Mouse (Mus musculus) forebrain, embryonic 13.5 days (tissue): ENCODE measurements at regions not wholly inside any gene's neighbourhood (a gene's known extent, or its start where the extent isn't known, plus 50 kb on each side); places are given as distances from the start of the nearest gene placed in this dataset.

Source experiments
- ATAC-seq: fragments of 200-750 bp; cut with Nextera tagmentation; 2 replicates; pipeline ENCODE4 v1.8.0; 2017
- H3K27ac ChIP-seq: fragments of 300-500 bp; sonication (generic); 2 replicates; pipeline ENCODE4 v1.5.1; 2015; ENCODE audit warnings: inconsistent platforms, mild to moderate bottlenecking, moderate library complexity
- H3K27me3 ChIP-seq: fragments of 300-500 bp; sonication (generic); 2 replicates; pipeline ENCODE4 v1.6.1; 2015; ENCODE audit warnings: mild to moderate bottlenecking, inconsistent platforms
- H3K36me3 ChIP-seq: fragments of 300-500 bp; sonication (generic); 2 replicates; pipeline ENCODE4 v1.6.1; 2015; ENCODE audit warnings: mild to moderate bottlenecking, inconsistent platforms; ENCODE audit not compliant: poor library complexity, severe bottlenecking
- H3K4me1 ChIP-seq: fragments of 300-500 bp; sonication (generic); 2 replicates; pipeline ENCODE4 v1.6.1; 2015; ENCODE audit warnings: inconsistent platforms
- H3K4me2 ChIP-seq: fragments of 300-500 bp; sonication (generic); 2 replicates; pipeline ENCODE4 v1.6.1; 2015; ENCODE audit warnings: inconsistent platforms, mild to moderate bottlenecking, moderate library complexity
- H3K4me3 ChIP-seq: fragments of 300-500 bp; sonication (generic); 2 replicates; pipeline ENCODE4 v1.5.1; 2015; ENCODE audit warnings: mild to moderate bottlenecking, inconsistent platforms
- H3K9ac ChIP-seq: fragments of 300-500 bp; sonication (generic); 2 replicates; pipeline ENCODE4 v1.6.1; 2015; ENCODE audit warnings: mild to moderate bottlenecking, inconsistent platforms
- H3K9me3 ChIP-seq: fragments of 300-500 bp; sonication (generic); replicated peaks from 2 replicates; pipeline ENCODE4 v1.6.1; 2016; ENCODE audit warnings: inconsistent platforms
- WGBS: fragments of 180-500 bp; shearing (Covaris S2); methylation state at CpG from one replicate; pipeline ENCODE4 v1.1.7; 2015; 5-methylcytosine and 5-hydroxymethylcytosine counted together

DNA sequence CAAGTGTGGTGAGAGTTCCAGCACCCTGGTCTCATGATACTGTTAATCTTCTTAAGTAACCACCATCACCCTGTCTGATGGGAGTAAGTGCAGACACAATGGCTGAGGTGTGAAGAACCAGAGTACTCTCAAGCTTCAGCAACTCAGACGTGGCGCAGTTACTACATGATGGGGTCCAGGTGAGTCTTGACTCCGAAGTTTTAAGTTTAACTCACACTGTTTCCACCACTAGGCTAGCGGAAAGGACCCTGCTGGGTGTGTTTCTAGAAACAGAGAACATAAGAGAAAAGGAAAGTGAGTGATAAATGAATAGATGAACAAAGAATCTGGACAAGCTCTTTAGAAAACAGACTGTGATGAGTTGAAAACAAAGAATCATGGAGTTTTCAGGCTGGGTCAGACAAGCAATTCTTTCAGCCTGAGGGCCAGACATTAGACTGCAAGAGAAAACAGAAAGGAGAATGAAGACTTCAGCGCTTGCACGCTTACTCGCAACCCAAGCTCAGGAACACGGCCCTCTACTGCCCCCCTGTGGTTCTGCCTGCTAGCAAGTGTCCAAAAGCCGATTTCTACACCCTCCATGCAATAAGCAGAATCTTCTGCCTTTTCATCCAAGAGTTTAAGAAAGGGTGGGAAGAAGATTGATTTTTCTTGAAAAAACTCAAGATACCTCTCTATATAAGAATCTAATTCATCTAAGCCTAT lies 2593.6 kb upstream of the Gm6569 start:
- no peaks in the 10 kb centered on the region for H3K4me1 ChIP-seq
- no peaks in the 10 kb centered on the region for H3K27me3 ChIP-seq
- 36% methylated on average over 9 of the region's 9 CpGs for WGBS
- no peak overlapping the region for H3K9ac ChIP-seq
- no peak overlapping the region for H3K27ac ChIP-seq
- no peak overlapping the region for H3K4me2 ChIP-seq
- no peaks in the 10 kb centered on the region for H3K36me3 ChIP-seq
- peak; percentile 86 for ATAC-seq
- H3K4me3 ChIP-seq, result no peak overlapping the region
- no peaks in the 10 kb centered on the region for H3K9me3 ChIP-seq

DNA sequence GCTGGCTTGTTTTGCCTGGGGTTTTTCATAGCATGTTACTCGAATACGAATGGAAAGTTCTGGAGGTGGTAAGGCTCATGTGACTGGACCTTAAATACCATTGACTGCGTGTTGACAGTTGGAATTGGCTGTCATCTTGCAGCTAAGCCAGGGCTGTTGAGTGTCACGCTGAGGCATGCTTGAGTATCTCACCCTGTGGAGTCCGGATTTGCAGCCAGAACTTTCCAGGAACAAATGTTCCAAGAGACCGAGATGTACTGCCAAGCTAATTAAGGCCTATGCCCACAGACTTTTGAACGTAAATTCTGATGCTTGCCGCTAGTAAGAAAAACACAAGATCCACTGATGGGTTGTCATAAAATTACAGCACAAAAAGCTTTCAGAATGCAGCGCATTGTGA lies 2590.8 kb upstream of the Gm6569 start:
- ATAC-seq, result no peak; the same call in 1 of the 2 replicates
- no peaks in the 10 kb centered on the region for H3K4me1 ChIP-seq
- no peak overlapping the region for H3K27ac ChIP-seq
- H3K4me3 ChIP-seq, result no peak overlapping the region
- no peaks in the 10 kb centered on the region for H3K27me3 ChIP-seq
- H3K4me2 ChIP-seq, result no peak overlapping the region
- no peaks in the 10 kb centered on the region for H3K9me3 ChIP-seq
- H3K36me3 ChIP-seq, result no peaks in the 10 kb centered on the region
- WGBS, result 82% methylated on average over 9 of the region's 9 CpGs
- H3K9ac ChIP-seq, result no peak overlapping the region

DNA sequence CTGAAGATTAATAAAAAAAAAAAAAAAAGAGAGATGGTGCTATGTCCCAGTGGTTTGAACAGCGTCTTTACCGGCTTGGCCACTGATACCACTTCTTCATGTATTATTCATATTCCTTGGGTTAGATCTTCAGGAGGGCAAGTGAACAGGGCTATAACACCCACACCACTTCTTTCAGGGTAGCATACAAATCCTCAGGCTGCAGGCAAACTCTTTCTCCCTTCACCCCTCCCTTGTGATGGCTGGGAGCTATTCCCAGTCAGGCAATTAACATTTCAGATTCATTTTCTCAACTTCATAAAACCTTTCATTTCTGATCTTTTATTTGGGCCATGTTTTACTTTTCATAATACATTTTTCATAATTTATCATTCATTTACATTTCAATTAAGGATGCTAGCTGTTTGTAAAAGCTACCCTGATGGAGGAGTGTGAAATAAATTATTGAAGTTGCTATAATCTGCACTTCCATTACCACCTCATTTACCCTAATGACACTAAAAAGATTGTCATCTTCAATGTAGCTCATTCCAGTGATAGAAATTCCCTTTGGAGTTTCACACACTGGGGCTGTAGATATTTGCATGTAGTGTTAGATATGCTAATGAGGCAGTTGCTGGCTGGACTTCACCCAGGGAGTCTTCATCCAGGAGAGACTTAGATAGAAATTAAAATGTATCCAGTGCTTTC lies 2558.3 kb upstream of the Gm6569 start:
- no peak overlapping the region for H3K4me3 ChIP-seq
- 79% methylated on average over 2 of the region's 2 CpGs for WGBS
- no peaks in the 10 kb centered on the region for H3K9me3 ChIP-seq
- no peaks in the 10 kb centered on the region for H3K4me1 ChIP-seq
- H3K9ac ChIP-seq, result no peak overlapping the region
- H3K4me2 ChIP-seq, result no peak overlapping the region
- no peak overlapping the region for H3K27ac ChIP-seq
- H3K27me3 ChIP-seq, result no peaks in the 10 kb centered on the region
- peak; percentile 77 for ATAC-seq
- no peaks in the 10 kb centered on the region for H3K36me3 ChIP-seq

DNA sequence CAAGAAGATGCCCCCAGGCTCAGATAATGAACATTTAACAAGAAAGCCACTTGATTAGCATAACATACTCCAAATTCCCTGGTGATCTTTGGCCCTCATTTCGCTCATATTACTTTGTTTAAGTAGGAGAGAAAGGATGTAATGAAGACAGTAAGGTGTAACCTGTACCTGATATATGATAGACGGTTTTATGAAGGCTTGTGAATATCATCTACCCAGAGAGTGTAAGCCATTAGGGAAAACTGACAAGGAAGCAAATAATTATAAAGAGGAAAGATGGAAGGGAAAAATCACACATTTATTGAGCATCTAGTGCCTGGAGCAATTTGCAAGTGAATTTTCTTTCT lies 2557.8 kb upstream of the Gm6569 start:
- Histone ChIP-seq H3K4me1 (no peaks in the 10 kb centered on the region), H3K36me3 (no peaks in the 10 kb centered on the region), H3K9ac (no peak overlapping the region), H3K27me3 (no peaks in the 10 kb centered on the region), H3K4me2 (no peak overlapping the region), H3K4me3 (no peak overlapping the region), H3K27ac (no peak overlapping the region), H3K9me3 (no peaks in the 10 kb centered on the region)
- no peak; the same call in 1 of the 2 replicates for ATAC-seq
- 69% methylated on average over 2 of the region's 2 CpGs for WGBS

DNA sequence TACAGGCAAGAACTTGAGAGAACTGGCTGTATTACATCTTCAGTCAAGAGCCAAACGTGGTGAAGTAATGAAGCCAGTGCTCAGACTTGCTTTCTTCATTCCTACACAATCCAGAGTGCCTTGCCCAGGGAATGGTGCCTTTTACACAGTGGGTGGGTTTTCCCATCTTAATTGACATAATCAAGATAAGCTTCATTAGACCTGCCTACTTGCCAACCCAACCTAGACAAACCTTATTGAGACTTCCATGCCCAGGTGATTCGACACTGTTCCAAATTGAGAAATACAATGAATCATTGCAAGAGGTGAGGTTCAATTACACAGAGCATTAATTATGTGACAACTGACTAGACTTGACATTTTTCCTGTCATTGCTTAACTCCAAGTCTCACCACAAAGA lies 2557.0 kb upstream of the Gm6569 start:
- ATAC-seq, result no peak
- no peak overlapping the region for H3K4me3 ChIP-seq
- no peaks in the 10 kb centered on the region for H3K9me3 ChIP-seq
- WGBS, result 80% methylated on average over 2 of the region's 2 CpGs
- no peaks in the 10 kb centered on the region for H3K36me3 ChIP-seq
- no peak overlapping the region for H3K4me2 ChIP-seq
- no peak overlapping the region for H3K9ac ChIP-seq
- H3K4me1 ChIP-seq, result no peaks in the 10 kb centered on the region
- no peaks in the 10 kb centered on the region for H3K27me3 ChIP-seq
- H3K27ac ChIP-seq, result no peak overlapping the region

DNA sequence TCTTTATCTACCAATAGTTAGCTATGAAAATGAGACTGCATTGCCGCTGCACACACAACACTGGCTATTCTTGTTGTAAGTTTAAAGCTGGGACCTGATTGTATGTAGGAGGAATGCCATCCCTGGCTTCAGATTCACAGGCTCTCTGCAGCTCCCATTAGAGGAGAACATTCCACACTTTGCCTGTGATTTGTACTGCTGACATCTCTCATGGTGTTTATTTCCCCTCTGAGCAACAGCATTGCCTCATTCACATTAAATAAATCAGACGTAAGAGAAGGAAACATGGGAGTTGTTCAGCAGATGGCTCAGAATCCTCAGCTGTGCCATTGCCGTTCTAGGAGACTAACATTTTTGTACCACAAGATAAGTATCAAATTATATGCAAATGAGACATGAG lies 2550.6 kb upstream of the Gm6569 start:
- H3K9ac ChIP-seq, result no peak overlapping the region
- no peak overlapping the region for H3K27ac ChIP-seq
- H3K9me3 ChIP-seq, result no peaks in the 10 kb centered on the region
- ATAC-seq, result no peak
- WGBS, result 91% methylated on average over 3 of the region's 3 CpGs
- H3K4me2 ChIP-seq, result no peak overlapping the region
- no peaks in the 10 kb centered on the region for H3K36me3 ChIP-seq
- no peaks in the 10 kb centered on the region for H3K4me1 ChIP-seq
- H3K4me3 ChIP-seq, result no peak overlapping the region
- H3K27me3 ChIP-seq, result no peaks in the 10 kb centered on the region

DNA sequence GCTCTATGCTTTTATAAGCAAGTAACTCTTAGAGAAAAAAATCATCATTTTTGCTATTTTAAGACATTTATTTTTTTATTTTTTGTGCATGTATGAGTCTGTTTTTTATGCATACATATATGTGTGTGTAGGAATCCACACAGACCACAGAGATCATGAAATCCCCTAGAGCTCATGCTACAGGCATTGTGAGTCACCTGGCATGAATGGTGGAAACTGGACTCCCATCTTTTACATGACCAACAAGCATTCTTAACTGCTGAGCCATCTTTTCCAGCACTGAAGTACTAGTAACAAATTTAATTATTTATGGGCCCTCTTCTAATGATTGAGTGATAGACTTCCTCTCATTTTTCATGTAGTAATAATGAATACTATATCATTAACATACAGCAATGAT lies 2531.8 kb upstream of the Gm6569 start:
- ATAC-seq, result no peak
- H3K4me3 ChIP-seq, result no peak overlapping the region
- H3K4me1 ChIP-seq, result no peaks in the 10 kb centered on the region

DNA sequence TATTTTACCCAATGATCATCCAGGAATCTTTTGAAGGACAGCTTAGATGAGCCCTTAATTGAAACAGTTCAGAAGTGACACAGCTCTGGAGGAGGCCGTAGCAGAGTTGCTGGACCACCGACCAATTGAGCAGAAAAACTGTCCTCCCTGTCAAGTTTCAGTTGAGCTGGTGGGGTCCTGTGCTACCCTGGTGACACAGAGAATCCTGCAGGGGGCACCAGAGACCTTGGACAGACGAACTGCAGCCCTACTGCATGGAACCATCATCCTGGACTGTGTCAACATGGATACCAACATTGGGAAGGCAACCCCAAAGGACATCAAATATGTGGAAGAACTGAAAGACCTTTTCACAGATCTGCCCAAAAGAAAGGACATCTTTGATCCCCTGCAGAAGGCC lies 2524.1 kb upstream of the Gm6569 start:
- Histone ChIP-seq H3K27ac (no peak overlapping the region), H3K27me3 (no peaks in the 10 kb centered on the region), H3K4me1 (no peaks in the 10 kb centered on the region), H3K9me3 (no peaks in the 10 kb centered on the region), H3K36me3 (no peaks in the 10 kb centered on the region), H3K4me2 (no peak overlapping the region), H3K9ac (no peak overlapping the region), H3K4me3 (no peak overlapping the region)
- 67% methylated on average over 3 of the region's 3 CpGs for WGBS
- no peak for ATAC-seq

More for the DNA sequence above, 2531.8 kb upstream of the Gm6569 start:
- Histone ChIP-seq H3K27ac (no peak overlapping the region), H3K9me3 (no peaks in the 10 kb centered on the region), H3K27me3 (no peaks in the 10 kb centered on the region), H3K36me3 (no peaks in the 10 kb centered on the region), H3K4me2 (no peak overlapping the region), H3K9ac (no peak overlapping the region)

DNA sequence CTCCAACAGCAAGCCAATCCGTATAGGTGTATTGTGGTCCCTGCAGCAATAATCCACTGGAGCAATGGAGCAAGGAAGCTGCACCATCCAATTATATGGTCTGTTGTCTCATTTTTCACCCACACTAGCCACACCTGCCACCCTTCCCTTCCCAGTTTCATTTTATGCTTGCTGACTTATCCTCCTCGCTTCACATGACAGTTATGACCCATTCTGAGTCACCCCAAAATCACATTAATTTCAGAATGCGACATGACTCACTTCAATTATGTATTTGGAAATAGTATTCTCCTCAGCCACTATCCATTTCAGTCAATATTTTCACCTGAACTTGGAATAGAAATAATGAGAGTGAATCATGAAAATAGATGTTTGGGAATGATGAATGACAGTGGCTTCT lies 2507.8 kb upstream of the Gm6569 start:
- no peaks in the 10 kb centered on the region for H3K36me3 ChIP-seq
- H3K27me3 ChIP-seq, result no peaks in the 10 kb centered on the region
- H3K9me3 ChIP-seq, result no peaks in the 10 kb centered on the region
- 84% methylated on average over 3 of the region's 3 CpGs for WGBS
- H3K4me3 ChIP-seq, result no peak overlapping the region
- H3K27ac ChIP-seq, result no peak overlapping the region
- H3K9ac ChIP-seq, result no peak overlapping the region
- H3K4me2 ChIP-seq, result no peak overlapping the region
- H3K4me1 ChIP-seq, result no peaks in the 10 kb centered on the region
- ATAC-seq, result no peak

DNA sequence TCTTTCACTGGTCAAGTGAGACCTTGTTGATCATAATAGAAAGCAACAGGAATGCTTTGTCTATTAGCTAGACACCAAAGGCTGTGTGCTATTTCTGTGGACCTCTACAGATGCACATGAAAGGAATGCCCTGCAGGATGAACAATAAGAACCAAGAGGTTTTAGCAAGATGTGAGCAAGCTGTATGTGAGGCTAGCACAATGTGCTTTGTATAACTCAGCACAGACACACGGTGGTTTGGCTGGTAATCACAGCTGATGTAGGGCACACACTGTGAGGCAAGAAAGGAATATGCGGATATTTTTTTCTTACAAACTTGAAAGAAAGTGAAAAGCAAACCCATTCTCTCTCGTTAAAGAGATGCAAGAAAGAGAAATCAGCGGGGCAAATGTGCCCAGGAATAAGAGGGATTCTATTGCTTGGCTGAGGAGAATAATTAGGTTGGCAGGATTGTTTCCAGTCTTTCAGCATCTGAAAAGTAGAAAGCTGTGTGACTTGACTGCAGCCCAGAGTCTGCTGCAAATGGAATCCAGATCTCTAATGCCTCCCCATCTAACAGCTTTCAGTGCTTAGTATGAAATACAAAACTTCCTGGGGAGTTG lies 2476.1 kb upstream of the Gm6569 start:
- Histone ChIP-seq H3K27me3 (no peaks in the 10 kb centered on the region), H3K4me1 (no peaks in the 10 kb centered on the region), H3K27ac (no peak overlapping the region), H3K4me2 (no peak overlapping the region), H3K9me3 (no peaks in the 10 kb centered on the region), H3K9ac (no peak overlapping the region), H3K36me3 (no peaks in the 10 kb centered on the region), H3K4me3 (no peak overlapping the region)
- peak; percentile 88 for ATAC-seq
- WGBS, result 4% methylated on average over 4 of the region's 4 CpGs

DNA sequence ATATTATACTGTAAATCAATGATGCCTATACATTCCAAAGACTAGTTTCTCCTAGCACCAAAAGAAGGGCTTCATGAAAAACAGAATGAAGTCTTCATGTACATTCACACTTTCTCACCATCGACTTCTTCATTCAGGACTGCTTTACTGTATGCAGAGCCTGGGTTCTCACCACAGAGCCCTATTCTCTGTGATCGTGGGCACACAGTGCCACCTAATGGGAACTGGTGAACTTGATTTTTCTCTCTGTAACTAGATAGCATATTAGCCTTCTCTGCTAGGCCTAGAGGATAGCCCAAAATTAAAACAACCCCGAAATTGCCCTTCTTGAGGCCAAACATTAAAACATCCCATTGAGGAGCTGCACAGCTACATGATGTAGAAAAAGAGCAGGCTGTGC lies 2458.6 kb upstream of the Gm6569 start:
- H3K4me2 ChIP-seq, result no peak overlapping the region
- no peak overlapping the region for H3K9ac ChIP-seq
- H3K4me3 ChIP-seq, result no peak overlapping the region
- no peaks in the 10 kb centered on the region for H3K27me3 ChIP-seq
- H3K36me3 ChIP-seq, result no peaks in the 10 kb centered on the region
- peak; percentile 88 for ATAC-seq
- H3K9me3 ChIP-seq, result no peaks in the 10 kb centered on the region
- 32% methylated on average over 3 of the region's 3 CpGs for WGBS
- H3K4me1 ChIP-seq, result no peaks in the 10 kb centered on the region
- no peak overlapping the region for H3K27ac ChIP-seq
